Mouse (Mus musculus): ENCODE measurements around the gene Cd40lg. TPM values are rescaled to one million over a fixed set of nuclear protein-coding genes. Genes with fewer than 3 reads are reported as not detected.

Gene Cd40lg
- polyA plus RNA-seq, 1 experiment from 2014 or later: not detected

Other genes with a start within 250 kb of the Cd40lg start
- gene Brs3, start 169.1 kb upstream of the Cd40lg start, polyA plus RNA-seq (2015; fragmentation: Nextera tagmentation; extraction: Ambion mirVana): 0.22 and 0.34 TPM in 2 replicates
- gene Htatsf1, start 158.6 kb upstream of the Cd40lg start, polyA plus RNA-seq (2015; fragmentation: Nextera tagmentation; extraction: Ambion mirVana): 92.0 and 98.4 TPM in 2 replicates
- gene Vgll1, start 124.0 kb upstream of the Cd40lg start, polyA plus RNA-seq (2015; fragmentation: Nextera tagmentation; extraction: Ambion mirVana): not detected in 2 replicates
- gene Arhgef6, start 126.6 kb downstream of the Cd40lg start, polyA plus RNA-seq (2015; fragmentation: Nextera tagmentation; extraction: Ambion mirVana): 5.7 and 7.8 TPM in 2 replicates
- gene Rbmx, start 180.9 kb downstream of the Cd40lg start, polyA plus RNA-seq (2015; fragmentation: Nextera tagmentation; extraction: Ambion mirVana): 221 and 224 TPM in 2 replicates
- gene Gm364, start 197.0 kb downstream of the Cd40lg start, polyA plus RNA-seq (2015; fragmentation: Nextera tagmentation; extraction: Ambion mirVana): not detected in 2 replicates